Mouse (Mus musculus) adrenal gland (tissue): Measurements from ENCODE around the gene Gm16181.

Experiments used
- intact Hi-C: fragments of 180-260 bp; cut with DNase I; formaldehyde crosslinking; loops from one replicate; pipeline ENCODE4 v1.15.1; 2025
- long read RNA-seq, 2 experiments: library from polyadenylated mRNA; unstranded; transcript quantifications; one replicate each; pipeline ENCODE4 v2.0.0; 2020; ENCODE audit warnings: borderline replicate concordance in 1 of 2; ENCODE audit not compliant: insufficient replicate concordance in 1 of 2

Gene Gm16181
- long read RNA-seq, experiment 1: 0 reads
- long read RNA-seq, experiment 2: 0 reads

GRCm38 (mm10) chr17:35220156-35220952 is at the start of gene Gm16181:
Gene Gm16181, plus strand, starts transcription at chr17:35220834.
- intact Hi-C loops: no loop called here

- intact Hi-C loops: no loop called here
Observed at GRCm38 (mm10) chr17:35172445-35173234, 48.0 kb upstream of the Gm16181 start.

GRCm38 (mm10) chr17:35173329-35173728 is 47.3 kb upstream of the Gm16181 start:
- intact Hi-C loops: no loop called here

GRCm38 (mm10) chr17:35174201-35174977 is 46.2 kb upstream of the Gm16181 start:
- intact Hi-C loops: no loop called here

GRCm38 (mm10) chr17:35175382-35175781 is 45.3 kb upstream of the Gm16181 start:
- intact Hi-C loops: no loop called here

GRCm38 (mm10) chr17:35175968-35176367 is 44.7 kb upstream of the Gm16181 start, which contains the start of gene Aif1:
Gene Aif1, minus strand, starts transcription at chr17:35176068.
- intact Hi-C loops: no loop called here

GRCm38 (mm10) chr17:35178528-35178927 is 42.1 kb upstream of the Gm16181 start:
- intact Hi-C loops: loop anchor here (1.0 kb wide), 1 partner anchor 54 kb away; no protein-coding TSS in a partner anchor

- intact Hi-C loops: no loop called here
Observed at GRCm38 (mm10) chr17:35180093-35180492, 40.5 kb upstream of the Gm16181 start.

GRCm38 (mm10) chr17:35185639-35186611 is 34.7 kb upstream of the Gm16181 start:
- intact Hi-C loops: no loop called here

GRCm38 (mm10) chr17:35186681-35187080 is 34.0 kb upstream of the Gm16181 start:
- intact Hi-C loops: no loop called here

GRCm38 (mm10) chr17:35187345-35187744 is 33.3 kb upstream of the Gm16181 start:
- intact Hi-C loops: no loop called here

- intact Hi-C loops: no loop called here
Observed at GRCm38 (mm10) chr17:35187959-35188610, 32.5 kb upstream of the Gm16181 start, which contains the start of gene Lst1. Gene Lst1, minus strand, starts transcription at chr17:35188439.

- intact Hi-C loops: no loop called here
Observed at GRCm38 (mm10) chr17:35189186-35189585, 31.4 kb upstream of the Gm16181 start.

GRCm38 (mm10) chr17:35190096-35190495 is 30.5 kb upstream of the Gm16181 start:
- intact Hi-C loops: no loop called here

GRCm38 (mm10) chr17:35191723-35192122 is 28.9 kb upstream of the Gm16181 start:
- intact Hi-C loops: no loop called here

- intact Hi-C loops: no loop called here
Observed at GRCm38 (mm10) chr17:35192924-35193323, 27.7 kb upstream of the Gm16181 start.

- intact Hi-C loops: no loop called here
Observed at GRCm38 (mm10) chr17:35193881-35194843, 26.5 kb upstream of the Gm16181 start, which contains the start of gene Ltb. Gene Ltb, plus strand, starts transcription at chr17:35194439.
